Mouse (Mus musculus) lung, postnatal 10 days (tissue): Measurements from ENCODE around the gene Insr.
"Not testable (repeated sequence)": the region's sequence is repeated elsewhere in the genome, so short reads cannot be mapped to it uniquely, and the experiment has no call there.

Experiments
- DNase-seq: peaks from one replicate; pipeline ENCODE4 v3.0.0; 2021

The Insr gene

DNA sequence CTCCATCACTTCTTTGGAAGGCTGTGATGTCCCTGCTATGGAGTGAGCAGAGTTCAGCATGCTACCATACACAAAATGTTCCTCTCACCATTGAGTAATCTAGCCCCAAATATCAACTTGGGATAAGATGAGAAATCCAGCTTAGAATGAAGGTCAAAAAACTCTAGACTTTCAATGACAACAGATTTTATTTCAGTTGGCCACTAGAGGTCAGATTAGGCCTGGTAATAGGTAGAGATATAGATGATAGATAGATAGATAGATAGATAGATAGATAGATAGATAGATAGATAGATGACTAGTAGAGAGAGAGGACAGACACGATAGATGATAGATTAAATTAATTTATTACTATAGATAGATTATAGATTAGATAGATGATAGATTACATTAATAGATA lies 99.5 kb downstream of the Insr start:
- DNase-seq: peak; percentile 16

DNA sequence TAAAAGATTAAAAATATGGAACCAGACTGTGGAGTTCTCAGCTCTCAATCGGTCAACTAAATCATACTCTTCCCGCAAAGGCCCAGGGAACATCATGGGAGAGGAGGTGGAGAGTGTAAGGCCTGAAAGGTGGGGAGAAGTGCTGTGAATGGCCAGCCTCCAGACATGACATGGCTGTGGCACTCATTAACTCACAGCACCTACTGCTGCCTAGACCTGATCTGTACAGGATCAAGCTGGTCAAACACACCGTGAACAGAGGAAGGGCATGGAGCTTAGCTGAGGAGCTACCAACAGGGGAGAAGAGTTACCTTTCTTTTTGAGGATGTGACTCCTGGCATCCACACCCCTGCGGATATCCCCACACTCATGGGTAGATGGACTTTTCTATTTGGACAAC lies 102.0 kb downstream of the Insr start:
- DNase-seq: no peak

GRCm38 (mm10) chr8:3172246-3172645 lies 107.2 kb downstream of the Insr start:
- no peak for DNase-seq

- no peak for DNase-seq
Observed at GRCm38 (mm10) chr8:3146506-3146905, 132.9 kb downstream of the Insr start.

DNA sequence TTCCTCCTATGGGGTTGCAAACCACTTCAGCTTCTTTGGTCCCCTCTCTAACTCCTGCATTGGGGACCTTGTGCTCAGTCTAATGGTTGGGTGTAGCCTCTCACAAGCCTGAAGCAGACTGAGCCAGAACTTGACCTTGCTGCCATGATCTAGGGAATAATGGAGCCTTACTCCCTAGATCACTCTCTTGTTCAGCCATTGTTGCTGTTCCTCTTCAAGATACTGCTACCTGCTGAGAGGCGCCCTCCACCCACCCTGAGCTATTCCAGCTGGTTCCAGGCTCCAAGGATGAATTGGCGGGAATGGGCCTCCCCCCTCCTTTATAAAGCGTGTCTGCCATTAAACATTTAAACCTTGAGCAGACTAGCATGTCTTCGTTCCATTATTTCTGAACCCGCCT lies 179.0 kb downstream of the Insr start:
- DNase-seq: not testable (repeated sequence)
